Mouse (Mus musculus) brain, embryonic 18.5 days (tissue): ENCODE measurements around the gene Pisd.
"Not testable (repeated sequence)": the region's sequence is repeated elsewhere in the genome, so short reads cannot be mapped to it uniquely, and the experiment has no call there.

Source experiments
- DNase-seq: peaks from one replicate; pipeline ENCODE4 v3.0.0-alpha.2; 2012; ENCODE audit warnings: low read depth, low spot score

Gene Pisd

GRCm38 (mm10) chr5:32745705-32746655, 39.5 kb downstream of the Pisd start:
- no peak for DNase-seq

GRCm38 (mm10) chr5:32742149-32742548, 43.3 kb downstream of the Pisd start:
- DNase-seq = no peak

GRCm38 (mm10) chr5:32741377-32741776, 44.1 kb downstream of the Pisd start:
- DNase-seq = not testable (repeated sequence)

DNA sequence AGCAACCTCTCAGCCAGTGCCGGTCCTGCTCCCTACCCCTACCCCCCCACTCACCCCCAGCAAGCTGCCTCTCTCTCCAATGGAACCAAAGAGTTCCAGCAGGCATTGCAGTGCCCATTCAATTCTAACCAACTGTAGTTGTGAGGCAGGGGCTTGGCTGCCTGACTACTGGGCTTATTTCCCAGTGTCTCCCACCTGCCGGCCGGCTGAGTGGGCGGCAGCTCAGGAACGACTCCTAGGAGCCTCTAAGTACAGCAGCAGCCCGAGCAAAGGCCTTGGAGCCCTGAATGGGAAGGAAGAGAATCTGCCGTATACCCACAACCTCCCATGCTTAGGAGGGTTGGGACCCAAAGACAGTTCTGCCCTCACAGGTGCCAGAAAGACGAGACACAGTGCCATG, 44.6 kb downstream of the Pisd start:
- DNase-seq = not testable (repeated sequence)

DNA sequence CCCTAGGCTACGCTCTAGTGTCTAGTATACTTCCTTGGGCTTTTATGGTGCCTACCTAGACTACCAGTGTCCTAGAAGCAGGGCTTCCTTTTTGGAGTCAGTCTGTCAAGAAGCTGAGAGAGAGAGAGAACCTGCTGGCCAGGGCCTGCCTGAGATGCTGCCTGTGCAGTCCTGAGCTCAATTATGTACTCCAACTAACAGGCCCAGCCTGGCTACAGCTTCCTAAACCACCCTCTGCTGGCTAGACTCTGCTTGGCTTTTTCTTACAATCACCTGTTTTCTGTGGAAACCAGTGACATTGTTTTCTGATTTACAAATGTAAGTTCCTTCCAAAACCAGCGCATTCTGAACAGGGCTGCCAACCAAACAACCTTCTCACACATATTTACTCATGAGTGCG, 45.3 kb downstream of the Pisd start:
- DNase-seq = no peak

GRCm38 (mm10) chr5:32736770-32737169, 48.7 kb downstream of the Pisd start:
- not testable (repeated sequence) for DNase-seq

- no peak for DNase-seq
These were observed 49.7 kb downstream of the Pisd start for GRCm38 (mm10) chr5:32735779-32736178.

DNA sequence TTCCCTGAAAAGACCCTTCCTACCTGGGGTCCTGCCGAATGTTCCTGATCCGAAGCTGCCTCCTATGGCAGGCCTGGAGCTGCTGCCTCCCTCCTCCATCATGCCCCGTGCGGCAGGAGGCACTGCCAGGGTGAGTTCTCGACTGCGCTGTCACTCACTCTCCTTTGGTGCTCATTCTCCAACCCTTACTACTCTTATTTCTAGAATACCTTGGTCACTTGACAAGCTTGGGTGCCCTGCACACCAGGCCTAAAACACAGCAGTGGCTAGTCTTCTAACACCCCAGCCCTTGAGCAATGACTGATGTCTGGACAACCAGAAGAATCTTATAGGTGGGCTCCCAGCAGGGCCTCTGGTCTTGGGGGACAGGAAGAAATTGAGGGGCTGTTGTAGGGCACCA, 51.6 kb downstream of the Pisd start:
- DNase-seq = not testable (repeated sequence)

GRCm38 (mm10) chr5:32728851-32729250, 56.6 kb downstream of the Pisd start:
- no peak for DNase-seq

DNA sequence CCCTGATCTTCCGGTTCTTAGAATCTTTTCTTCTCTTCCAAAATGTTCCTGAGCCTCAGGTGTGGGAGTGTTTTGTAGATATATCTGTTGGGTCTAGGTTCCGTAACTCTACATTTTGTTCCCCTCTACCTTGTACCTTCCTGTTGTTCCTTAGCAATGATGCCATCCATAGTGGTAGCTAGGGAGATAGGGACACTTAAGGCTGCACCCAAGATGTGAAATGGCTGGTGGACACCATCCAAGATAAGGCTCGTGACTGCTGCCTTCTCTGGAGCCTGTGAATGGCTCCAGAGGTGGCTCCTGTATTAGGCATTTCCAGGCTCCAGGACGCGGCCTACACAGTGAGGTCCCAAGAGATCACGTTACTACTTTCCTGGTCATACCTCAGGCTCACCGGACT, 57.1 kb downstream of the Pisd start:
- no peak for DNase-seq

DNA sequence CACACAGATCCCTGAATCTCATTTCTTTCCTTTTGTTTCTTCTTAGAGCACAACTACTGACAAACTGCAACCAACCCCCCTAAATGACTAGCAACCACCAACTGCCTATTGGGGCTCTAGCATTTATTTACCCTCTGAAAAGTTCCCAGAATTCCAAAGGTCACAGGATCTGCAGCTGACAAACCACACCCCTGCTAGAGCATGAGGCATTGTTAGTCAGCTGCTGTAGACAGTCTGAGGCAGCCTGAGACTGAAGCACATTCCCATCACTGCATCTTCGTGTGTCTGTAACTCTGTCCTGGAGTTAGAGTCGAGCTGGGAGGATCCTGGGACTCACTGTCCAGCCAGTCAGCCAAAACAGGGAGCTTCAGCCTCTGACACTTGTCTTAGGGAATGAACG, 60.0 kb downstream of the Pisd start:
- not testable (repeated sequence) for DNase-seq

DNA sequence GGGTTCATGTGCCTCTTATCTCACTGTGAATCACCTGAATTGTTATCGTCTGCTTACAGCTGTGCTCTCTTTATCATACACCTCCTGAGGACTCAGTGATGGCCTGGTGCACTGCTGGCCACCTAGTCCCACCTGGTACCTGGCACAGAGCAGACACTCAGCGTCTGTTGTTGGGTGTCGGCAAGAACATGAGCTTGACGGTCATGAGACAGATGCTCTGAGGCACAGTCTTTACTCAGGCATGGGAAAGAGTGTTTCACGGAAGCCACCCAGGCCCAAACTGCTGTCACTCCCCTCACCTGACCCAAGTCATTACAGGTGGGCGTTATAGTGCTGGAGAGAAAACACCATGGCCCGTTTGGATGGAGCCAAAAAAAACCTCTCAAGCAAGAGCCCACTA, 61.5 kb downstream of the Pisd start:
- no peak for DNase-seq

- not testable (repeated sequence) for DNase-seq
These were observed 62.7 kb downstream of the Pisd start for GRCm38 (mm10) chr5:32722711-32723110.

DNA sequence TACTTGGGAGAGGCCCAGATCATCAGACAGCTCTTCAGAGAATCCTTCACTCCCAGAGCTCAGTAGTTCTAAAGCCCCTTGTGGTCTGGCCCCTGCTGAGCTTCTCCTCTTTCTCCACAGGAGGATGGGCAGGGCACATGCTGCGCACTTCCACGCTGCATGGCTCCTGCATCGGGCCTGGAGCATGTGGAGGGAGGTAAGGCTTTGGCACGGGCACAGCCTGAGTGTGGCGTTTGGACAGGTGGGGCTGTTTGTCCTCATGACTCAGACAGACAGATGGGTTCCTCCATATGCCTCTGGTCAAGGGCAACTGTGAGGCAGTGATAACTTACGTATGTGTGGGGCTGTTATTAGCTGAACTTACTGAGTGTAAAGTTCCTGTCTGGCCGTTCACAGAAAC, 63.2 kb downstream of the Pisd start:
- DNase-seq = no peak

DNA sequence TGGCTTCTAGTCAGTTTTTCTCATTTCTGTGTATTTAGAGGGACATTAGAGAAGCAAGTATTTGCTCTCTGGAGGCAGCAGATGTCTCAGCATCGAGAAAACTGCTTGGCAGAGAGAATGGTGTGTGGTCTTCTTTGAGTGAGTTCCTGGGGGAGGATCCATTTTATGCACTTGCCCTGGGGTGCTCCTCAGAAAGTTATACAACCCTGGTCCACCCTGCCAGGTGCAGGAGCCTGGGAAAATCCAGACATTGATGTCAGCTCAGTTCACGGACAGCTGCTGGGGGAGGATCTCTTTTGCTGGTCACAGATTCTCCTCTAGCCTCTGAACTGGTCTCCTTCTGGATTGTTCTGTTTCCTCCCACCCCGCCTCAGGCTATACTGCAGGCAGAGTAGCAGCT, 64.1 kb downstream of the Pisd start:
- DNase-seq = no peak

DNA sequence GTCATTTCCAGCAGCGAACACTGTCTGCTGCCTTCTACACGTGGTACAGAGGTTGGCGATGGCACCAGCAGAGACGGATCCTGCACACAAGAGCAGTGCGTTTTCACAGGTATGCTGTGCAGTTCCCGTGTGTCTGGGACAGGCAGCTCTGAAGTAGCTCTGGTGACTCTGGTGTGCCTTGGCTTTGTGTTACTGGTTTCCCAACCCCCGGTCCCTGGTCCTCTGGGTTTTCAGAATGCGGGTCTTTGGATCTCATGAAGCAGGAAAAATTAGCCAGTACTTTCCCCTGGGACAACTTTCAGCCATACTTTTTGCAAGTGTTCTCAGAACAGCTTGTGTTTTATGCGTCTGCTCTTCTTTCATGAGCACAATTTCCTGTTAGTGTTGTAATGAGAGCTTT, 65.0 kb downstream of the Pisd start:
- DNase-seq = no peak

GRCm38 (mm10) chr5:32718916-32719315, 66.5 kb downstream of the Pisd start:
- DNase-seq = no peak

DNA sequence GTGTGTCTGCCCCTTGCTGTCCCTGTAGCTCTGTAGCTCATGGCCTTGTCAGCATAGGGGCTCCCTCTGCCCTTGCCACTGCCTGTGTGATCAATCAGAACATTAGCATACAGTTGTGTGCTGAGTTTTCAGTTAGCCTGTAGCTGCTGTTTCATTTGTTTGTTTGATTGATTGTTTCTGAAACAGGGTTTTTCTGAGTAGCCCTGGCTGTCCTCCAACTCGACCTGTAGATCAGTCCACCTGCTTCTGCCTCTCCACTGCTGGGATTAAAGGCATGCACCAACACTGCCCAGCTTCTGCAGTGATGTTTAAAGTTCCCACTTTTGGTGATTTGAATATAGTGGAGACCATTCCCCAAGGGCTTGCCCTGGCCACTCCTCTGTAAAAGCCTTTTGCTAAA, 67.7 kb downstream of the Pisd start:
- DNase-seq = no peak

DNA sequence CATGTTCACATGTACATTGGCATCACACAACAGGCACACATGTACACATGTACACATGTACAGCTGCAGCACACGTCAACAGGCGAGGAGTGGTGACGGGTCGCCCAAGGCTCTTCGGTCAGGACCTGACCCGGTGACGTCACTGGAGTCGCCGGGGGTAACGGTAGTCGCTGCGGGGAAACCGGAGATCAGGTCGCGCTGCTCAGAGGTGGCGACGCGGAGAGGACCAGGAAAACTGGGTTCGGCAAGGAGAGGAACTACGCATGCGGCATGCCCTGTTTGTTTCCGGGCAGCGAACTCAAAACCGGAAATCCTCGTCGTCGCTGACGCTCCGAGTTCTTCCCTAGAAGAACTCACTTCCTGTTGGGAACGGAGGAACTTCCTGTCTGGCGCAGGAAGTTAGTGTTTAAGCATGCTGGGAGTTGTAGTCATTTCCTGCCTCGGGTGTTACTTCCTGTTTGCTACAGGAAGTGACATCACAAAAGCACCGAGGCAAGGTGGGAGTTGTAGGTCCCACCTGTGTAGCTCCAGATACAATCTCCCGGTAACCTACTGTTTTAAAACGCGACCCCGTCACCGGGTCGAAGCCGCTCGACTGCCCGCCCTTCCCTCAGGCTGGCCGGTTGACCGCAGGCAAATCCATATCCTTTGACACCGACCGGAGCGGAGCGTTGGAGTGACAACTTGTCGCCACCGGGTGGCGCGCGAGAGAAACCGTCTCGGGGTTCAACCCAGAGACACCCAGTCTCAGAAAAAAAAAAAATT, 71.6 kb downstream of the Pisd start:
- DNase-seq = peak; percentile 99

- DNase-seq = no peak
These were observed 72.3 kb downstream of the Pisd start for GRCm38 (mm10) chr5:32713042-32713702.

DNA sequence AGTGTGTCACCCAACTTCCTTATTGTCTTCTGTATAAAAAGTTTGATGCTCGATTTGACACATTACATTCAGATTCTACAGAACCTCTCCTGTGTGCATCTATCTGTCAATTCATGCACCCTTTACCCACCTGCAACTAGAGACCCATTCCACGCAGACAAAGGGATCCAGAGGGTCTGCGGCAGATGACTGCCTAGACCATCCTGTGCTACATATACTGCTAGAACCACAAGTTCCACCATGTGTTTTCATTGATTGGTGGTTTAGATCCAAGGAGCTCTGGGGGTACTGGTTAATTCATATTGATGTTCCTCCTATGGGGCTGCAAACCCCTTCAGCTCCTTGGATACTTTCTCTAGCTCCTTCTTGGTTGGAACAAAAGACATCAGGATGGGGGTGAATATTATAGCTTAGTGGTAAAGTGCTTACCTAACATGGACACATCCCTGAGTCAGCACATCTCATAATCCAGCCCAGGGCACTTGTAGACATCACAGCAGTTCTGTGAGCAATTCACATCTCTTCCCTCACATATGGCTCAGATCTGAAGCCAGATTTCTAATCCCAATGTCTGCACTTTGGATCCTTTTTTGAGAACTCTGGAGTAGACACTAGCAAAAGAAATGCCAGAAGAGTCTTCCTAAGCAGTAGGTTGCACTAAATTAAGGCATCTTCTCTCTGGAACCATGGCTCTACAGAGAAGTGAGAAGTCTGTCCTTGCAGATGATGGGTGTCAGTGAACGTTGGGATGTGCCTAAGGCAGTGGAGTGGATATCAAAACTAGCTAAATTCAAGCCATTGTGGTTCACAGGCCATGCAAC, 73.0 kb downstream of the Pisd start:
- no peak for DNase-seq
